Mouse (Mus musculus): ENCODE measurements around the gene Fam129a.

- no peak for TF ChIP-seq CTCF (conservative IDR thresholded peaks at IDR 0.05; ENCODE audit: insufficient read depth, insufficient read length, low read depth, low read length)
- TF ChIP-seq POLR2A (IDR thresholded peaks at IDR 0.05; ENCODE audit: low read depth, low read length), result no peak
Observed at GRCm38 (mm10) chr1:151629591-151630250, 58.7 kb downstream of the Fam129a start.
